Mouse (Mus musculus): ENCODE measurements around the gene Card14. TPM values are rescaled to one million over a fixed set of nuclear protein-coding genes. Genes with fewer than 3 reads are reported as not detected.

Card14 gene
- total and polyA plus RNA-seq, 3 experiments = 0.16 to 1.1 TPM; not detected in 1

DNA sequence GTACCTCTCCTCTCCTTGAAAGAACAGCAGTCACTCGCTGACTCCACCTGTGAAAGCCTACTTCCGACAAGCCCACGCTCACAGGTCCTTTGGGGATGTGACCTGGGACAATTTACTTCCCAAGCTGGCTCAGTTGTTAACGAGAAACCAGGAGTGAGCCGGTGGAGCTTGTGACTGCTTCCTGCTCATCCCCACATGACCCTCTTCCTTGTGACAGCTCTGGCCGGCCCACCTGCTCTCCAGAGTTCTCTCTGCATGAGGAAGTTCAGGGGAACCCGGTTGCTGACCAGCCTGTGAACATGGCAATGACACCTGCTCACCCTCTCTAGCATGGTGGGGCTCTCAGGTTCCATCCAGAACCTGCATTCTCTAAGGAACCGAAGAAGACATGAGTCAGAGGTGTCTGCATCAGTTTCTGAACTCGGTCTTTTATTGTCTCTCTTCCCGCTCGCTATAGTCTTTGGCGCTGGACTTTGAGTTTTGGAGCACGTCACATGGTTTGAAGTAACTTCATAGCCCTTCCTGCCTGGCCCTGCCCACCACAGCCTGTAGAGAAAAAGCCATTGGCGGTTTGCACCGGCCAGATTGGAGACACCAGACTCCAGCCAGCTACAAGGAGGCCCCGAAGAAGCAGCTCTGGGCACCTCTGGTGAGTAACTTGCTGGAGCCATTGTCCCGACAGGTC, 6.8 kb downstream of the Card14 start:
- Histone ChIP-seq H3K36me3 (replicated peaks in 1 of 2; ENCODE audit: control insufficient read depth in 1 of 2, insufficient read depth in 1 of 2, low read length in 1 of 2) (no peaks in the 10 kb centered on the region), H3K27me3 (replicated peaks) (peaks cover 81% of the 10 kb centered on the region), H3K9me3 (replicated peaks; ENCODE audit: low read length) (no peaks in the 10 kb centered on the region), H3K4me2 (ENCODE audit: insufficient read depth, low read depth, poor library complexity, severe bottlenecking) (peak overlapping the region; percentile 22), H3K4me1 (ENCODE audit: control insufficient read depth in 1 of 2, insufficient read depth in 2 of 2) (peaks cover 0 to 12% of the 10 kb centered on the region in 2 experiments; a peak in 2 of 4 replicates), H3K79me2 (replicated peaks; ENCODE audit: control insufficient read depth, extremely low read depth, insufficient read depth, poor library complexity, severe bottlenecking) (no peaks in the 10 kb centered on the region), H3K9ac (ENCODE audit: insufficient read depth, low read depth) (no peak overlapping the region), H3K4me3 (replicated peaks in 1 of 3; ENCODE audit: low read depth in 2 of 3, low read length in 2 of 3, poor library complexity in 1 of 3) (no peak overlapping the region), H3K27ac (ENCODE audit: insufficient read depth, low read depth) (no peak overlapping the region)
- no peak for DNase-seq (ENCODE audit: extremely low read depth)
- TF ChIP-seq TCF12 (IDR thresholded peaks at IDR 0.05; ENCODE audit: low read depth, low read length) (0 out of 2 replicates have a peak, but pooled peaks have one; percentile 26), SIN3A (IDR thresholded peaks at IDR 0.05; ENCODE audit: low read length) (0 out of 2 replicates have a peak, but pooled peaks have one; percentile 20), NRF1 (IDR thresholded peaks at IDR 0.05; ENCODE audit: low read depth, low read length) (no peak)
- in situ Hi-C loops (cut with MboI; ENCODE audit: low pct_ligation_motif_present, low pct_unique_long_range_greater_than_20kb, low sequenced_read_pairs) = no loop called here
- dilution Hi-C loops (cut with MboI; ENCODE audit: extremely low pct_ligation_motif_present, extremely low pct_unique_long_range_greater_than_20kb, low sequenced_read_pairs) = no loop called here

DNA sequence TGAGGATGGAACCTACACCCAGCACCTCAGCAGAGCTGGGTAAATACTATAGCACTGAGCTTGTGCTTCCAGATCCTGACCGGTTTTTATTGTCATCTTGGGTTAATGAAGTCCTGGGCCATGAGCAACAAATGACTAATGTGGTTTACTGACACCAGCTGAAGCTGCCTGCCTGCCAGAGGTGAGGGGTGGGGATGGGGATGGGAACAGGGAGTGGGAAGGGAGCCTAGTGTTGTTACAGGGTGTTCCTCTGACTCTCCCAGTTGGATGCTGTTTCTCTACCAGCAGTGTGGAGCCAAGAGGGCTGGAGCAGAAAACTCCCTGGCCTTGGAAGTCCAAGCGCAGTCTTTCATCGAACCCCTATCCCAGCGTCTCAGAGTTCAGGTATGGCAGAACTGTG, 9.2 kb downstream of the Card14 start:
- dilution Hi-C loops (cut with MboI; ENCODE audit: extremely low pct_ligation_motif_present, extremely low pct_unique_long_range_greater_than_20kb, low sequenced_read_pairs) (no loop called here), in situ Hi-C loops (cut with MboI; ENCODE audit: low pct_ligation_motif_present, low pct_unique_long_range_greater_than_20kb, low sequenced_read_pairs) (no loop called here)
- TF ChIP-seq HCFC1 (IDR thresholded peaks at IDR 0.05; ENCODE audit: low read depth, low read length) (no peak), CHD1 (IDR thresholded peaks at IDR 0.05; ENCODE audit: low read depth, low read length) (no peak), USF2 (conservative IDR thresholded peaks at IDR 0.05; ENCODE audit: low read depth, low read length) (no peak), ELF1 (IDR thresholded peaks at IDR 0.05; ENCODE audit: low read depth, low read length) (no peak), MAZ (IDR thresholded peaks at IDR 0.05; ENCODE audit: low read depth, low read length) (no peak), MEF2A (IDR thresholded peaks at IDR 0.05; ENCODE audit: borderline replicate concordance, low read depth, low read length) (no peak), JUND (conservative IDR thresholded peaks at IDR 0.05; ENCODE audit: low read depth, low read length) (no peak), MXI1 (IDR thresholded peaks at IDR 0.05; ENCODE audit: low read depth, low read length) (no peak)
- Histone ChIP-seq H3K27ac (ENCODE audit: insufficient read depth, low read depth) (no peak overlapping the region), H3K79me2 (replicated peaks; ENCODE audit: control insufficient read depth, extremely low read depth, insufficient read depth, poor library complexity, severe bottlenecking) (no peaks in the 10 kb centered on the region), H3K4me1 (ENCODE audit: control insufficient read depth in 1 of 2, insufficient read depth in 2 of 2) (peaks cover 0 to 10% of the 10 kb centered on the region in 2 experiments; a peak in 2 of 4 replicates), H3K27me3 (replicated peaks) (peaks cover 69% of the 10 kb centered on the region), H3K9me3 (replicated peaks; ENCODE audit: low read length) (no peaks in the 10 kb centered on the region), H3K9ac (ENCODE audit: insufficient read depth, low read depth) (no peak overlapping the region), H3K4me2 (ENCODE audit: insufficient read depth, low read depth, poor library complexity, severe bottlenecking) (no peak overlapping the region), H3K4me3 (replicated peaks in 1 of 3; ENCODE audit: low read depth in 2 of 3, low read length in 2 of 3, poor library complexity in 1 of 3) (no peak overlapping the region), H3K36me3 (replicated peaks in 1 of 2; ENCODE audit: control insufficient read depth in 1 of 2, insufficient read depth in 1 of 2, low read length in 1 of 2) (no peaks in the 10 kb centered on the region)
- DNase-seq (ENCODE audit: extremely low read depth) = no peak

DNA sequence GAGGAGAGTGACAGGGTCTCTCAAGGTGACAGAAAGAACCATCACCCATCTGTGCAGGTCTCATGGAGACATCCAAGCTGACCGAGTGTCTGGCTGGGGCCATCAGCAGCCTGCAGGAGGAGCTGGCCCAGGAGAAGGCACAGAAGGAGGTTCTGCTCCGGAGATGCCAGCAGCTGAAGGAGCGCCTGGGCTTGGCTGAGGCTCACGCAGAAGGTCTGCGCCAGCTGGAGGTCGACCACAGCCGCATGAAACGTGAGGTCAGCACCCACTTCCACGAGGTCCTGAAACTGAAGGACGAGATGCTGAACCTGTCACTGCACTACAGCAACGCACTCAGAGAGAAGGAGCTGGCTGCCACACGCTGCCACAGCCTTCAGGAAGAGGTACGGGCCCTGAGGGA, 15.0 kb downstream of the Card14 start:
- Histone ChIP-seq H3K27me3 (replicated peaks) (peaks cover 76% of the 10 kb centered on the region), H3K79me2 (replicated peaks; ENCODE audit: control insufficient read depth, extremely low read depth, insufficient read depth, poor library complexity, severe bottlenecking) (no peaks in the 10 kb centered on the region), H3K27ac (ENCODE audit: insufficient read depth, low read depth) (no peak overlapping the region), H3K4me2 (ENCODE audit: insufficient read depth, low read depth, poor library complexity, severe bottlenecking) (no peak overlapping the region), H3K9me3 (replicated peaks; ENCODE audit: low read length) (peaks cover 15% of the 10 kb centered on the region), H3K9ac (ENCODE audit: insufficient read depth, low read depth) (no peak overlapping the region), H3K4me3 (replicated peaks in 1 of 3; ENCODE audit: low read depth in 2 of 3, low read length in 2 of 3, poor library complexity in 1 of 3) (no peak overlapping the region), H3K4me1 (ENCODE audit: control insufficient read depth in 1 of 2, insufficient read depth in 2 of 2) (no peaks in the 10 kb centered on the region), H3K36me3 (replicated peaks in 1 of 2; ENCODE audit: control insufficient read depth in 1 of 2, insufficient read depth in 1 of 2, low read length in 1 of 2) (no peaks in the 10 kb centered on the region)
- no peak for DNase-seq (ENCODE audit: extremely low read depth)
- in situ Hi-C loops (cut with MboI; ENCODE audit: low pct_ligation_motif_present, low pct_unique_long_range_greater_than_20kb, low sequenced_read_pairs) (no loop called here), dilution Hi-C loops (cut with MboI; ENCODE audit: extremely low pct_ligation_motif_present, extremely low pct_unique_long_range_greater_than_20kb, low sequenced_read_pairs) (no loop called here)
- no peak for TF ChIP-seq MAX (IDR thresholded peaks at IDR 0.05; ENCODE audit: low read length)
- TF ChIP-seq POLR2A (IDR thresholded peaks at IDR 0.05; ENCODE audit: low read depth, low read length) = no peak
- TF ChIP-seq MAFK (IDR thresholded peaks at IDR 0.05; ENCODE audit: insufficient replicate concordance, low read length) = no peak
- no peak for TF ChIP-seq GABPA (IDR thresholded peaks at IDR 0.05; ENCODE audit: insufficient replicate concordance, low read depth, low read length)
- TF ChIP-seq ZMIZ1 (IDR thresholded peaks at IDR 0.05; ENCODE audit: low read depth, low read length) = no peak
- TF ChIP-seq CHD1 (IDR thresholded peaks at IDR 0.05; ENCODE audit: low read depth, low read length) = no peak
- TF ChIP-seq JUND (conservative IDR thresholded peaks at IDR 0.05; ENCODE audit: low read depth, low read length) = no peak
- TF ChIP-seq USF1 (IDR thresholded peaks at IDR 0.05; ENCODE audit: low read depth, low read length) = no peak
- no peak for TF ChIP-seq ZKSCAN1 (IDR thresholded peaks at IDR 0.05; ENCODE audit: borderline replicate concordance, low read depth, low read length)
- no peak for TF ChIP-seq MEF2A (IDR thresholded peaks at IDR 0.05; ENCODE audit: borderline replicate concordance, low read depth, low read length)
- TF ChIP-seq TCF12 (IDR thresholded peaks at IDR 0.05; ENCODE audit: low read depth, low read length) = no peak
- no peak for TF ChIP-seq ELF1 (IDR thresholded peaks at IDR 0.05; ENCODE audit: low read depth, low read length)
- no peak for TF ChIP-seq RAD21 (IDR thresholded peaks at IDR 0.05; ENCODE audit: low read depth, low read length)
- no peak for TF ChIP-seq ETS1 (conservative IDR thresholded peaks at IDR 0.05; ENCODE audit: low read depth, low read length)
- no peak for TF ChIP-seq BHLHE40 (IDR thresholded peaks at IDR 0.05; ENCODE audit: low read depth, low read length)
- TF ChIP-seq JUN (IDR thresholded peaks at IDR 0.05; ENCODE audit: insufficient read depth, low read depth, low read length) = no peak
- no peak for TF ChIP-seq MAZ (IDR thresholded peaks at IDR 0.05; ENCODE audit: low read depth, low read length)
- TF ChIP-seq CHD2 (IDR thresholded peaks at IDR 0.05; ENCODE audit: low read length) = no peak
- no peak for TF ChIP-seq E2F4 (IDR thresholded peaks at IDR 0.05; ENCODE audit: insufficient replicate concordance, low read depth, low read length)

All from CH12.LX (cell line).